Mouse (Mus musculus): ENCODE data around the gene Tex45. TPM values are rescaled to one million over a fixed set of nuclear protein-coding genes. Genes with fewer than 3 reads are reported as not detected.

Gene Tex45
- polyA plus RNA-seq, 1 experiment from 2014 or later: not detected

DNA sequence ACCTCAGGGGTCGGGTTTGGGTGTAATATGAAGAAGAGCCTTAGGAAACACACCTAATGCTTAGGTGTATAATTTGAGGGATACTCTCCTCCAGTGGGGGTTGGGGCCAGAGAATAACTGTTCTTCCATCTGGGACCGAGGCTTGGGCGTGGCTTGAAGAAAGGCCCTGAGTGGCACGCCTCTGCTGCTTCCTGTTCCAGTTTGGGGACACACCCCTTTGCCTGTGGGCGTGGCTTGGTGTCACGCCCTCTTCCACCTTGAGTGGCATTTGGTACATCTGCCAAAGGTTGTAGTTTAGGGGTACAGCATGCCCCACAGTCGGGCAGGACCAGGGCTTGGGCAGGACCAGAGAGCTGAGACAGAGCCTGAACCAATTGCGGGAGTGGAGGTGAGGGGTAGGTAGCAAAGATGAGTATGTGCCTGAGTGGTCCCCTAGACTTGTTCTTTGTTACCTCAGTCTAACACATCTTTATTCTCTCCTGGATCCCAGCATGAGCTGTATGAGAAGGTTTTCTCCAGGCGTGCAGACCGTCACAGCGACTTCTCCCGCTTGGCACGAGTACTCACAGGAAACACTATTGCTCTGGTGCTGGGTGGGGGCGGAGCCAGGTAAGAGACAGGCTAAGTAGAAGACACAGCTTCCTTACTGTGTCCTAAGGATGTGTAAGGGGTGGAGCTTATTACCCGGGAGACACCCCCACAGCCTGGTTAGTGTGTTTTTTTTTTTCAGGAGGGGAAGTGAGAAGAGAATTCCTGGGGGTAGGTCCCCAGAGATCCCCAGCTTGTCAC, 65.6 kb downstream of the Tex45 start:
- H3K4me1 ChIP-seq (ENCODE audit: control insufficient read depth, insufficient read depth, low read length): no peaks in the 10 kb centered on the region
- WGBS: 56% methylated on average over 15 of the region's 15 CpGs
- peaks cover 41% of the 10 kb centered on the region for H3K36me3 ChIP-seq (ENCODE audit: control insufficient read depth, insufficient read depth, low read length)
- H3K4me2 ChIP-seq (replicated peaks; ENCODE audit: low read depth, low read length): no peak overlapping the region
- no peaks in the 10 kb centered on the region for H3K27me3 ChIP-seq (ENCODE audit: control insufficient read depth, insufficient read depth, low read length)
- no peak overlapping the region for H3K9ac ChIP-seq (replicated peaks; ENCODE audit: low read depth, low read length)
- H3K9me3 ChIP-seq (ENCODE audit: control insufficient read depth, low read depth, low read length): no peaks in the 10 kb centered on the region
- no peak overlapping the region for H3K27ac ChIP-seq (ENCODE audit: low read length)
- no peak overlapping the region for H3K4me3 ChIP-seq (ENCODE audit: low read depth, low read length)
- ATAC-seq (ENCODE audit: insufficient number of reproducible peaks, insufficient read depth, low FRiP score, low read depth): no peak

Other genes with a start within 250 kb of the Tex45 start
- 40.8 and 44.5 TPM in 2 replicates for gene Insr, start 191.2 kb upstream of the Tex45 start, polyA plus RNA-seq (2014; fragmentation: Nextera tagmentation; extraction: Ambion mirVana)
- 0.27 and 0.39 TPM in 2 replicates for gene A430078G23Rik, start 117.4 kb upstream of the Tex45 start, polyA plus RNA-seq (2014; fragmentation: Nextera tagmentation; extraction: Ambion mirVana)
- gene Arhgef18, start 77.9 kb upstream of the Tex45 start, polyA plus RNA-seq (2014; fragmentation: Nextera tagmentation; extraction: Ambion mirVana): 9.6 and 13.2 TPM in 2 replicates
- 3.9 and 6.2 TPM in 2 replicates for gene Pex11g, start 3.2 kb upstream of the Tex45 start, polyA plus RNA-seq (2014; fragmentation: Nextera tagmentation; extraction: Ambion mirVana)
- 29.6 and 32.3 TPM in 2 replicates for gene Zfp358, start 22.3 kb downstream of the Tex45 start, polyA plus RNA-seq (2014; fragmentation: Nextera tagmentation; extraction: Ambion mirVana)
- gene Mcoln1, start 29.6 kb downstream of the Tex45 start, polyA plus RNA-seq (2014; fragmentation: Nextera tagmentation; extraction: Ambion mirVana): 34.3 and 39.0 TPM in 2 replicates
- gene Pnpla6, start 44.5 kb downstream of the Tex45 start, polyA plus RNA-seq (2014; fragmentation: Nextera tagmentation; extraction: Ambion mirVana): 24.6 and 27.2 TPM in 2 replicates
- 1.2 and 1.6 TPM in 2 replicates for gene C330021F23Rik, start 97.1 kb downstream of the Tex45 start, polyA plus RNA-seq (2014; fragmentation: Nextera tagmentation; extraction: Ambion mirVana)
- 14.9 and 15.3 TPM in 2 replicates for gene Camsap3, start 116.4 kb downstream of the Tex45 start, polyA plus RNA-seq (2014; fragmentation: Nextera tagmentation; extraction: Ambion mirVana)
- 49.7 and 53.9 TPM in 2 replicates for gene Xab2, start 150.5 kb downstream of the Tex45 start, polyA plus RNA-seq (2014; fragmentation: Nextera tagmentation; extraction: Ambion mirVana)
- 92.0 and 106 TPM in 2 replicates for gene Pet100, start 150.7 kb downstream of the Tex45 start, polyA plus RNA-seq (2014; fragmentation: Nextera tagmentation; extraction: Ambion mirVana)
- 0.56 TPM in 1 of 2 replicates, not detected in the other for gene Pcp2, start 154.7 kb downstream of the Tex45 start, polyA plus RNA-seq (2014; fragmentation: Nextera tagmentation; extraction: Ambion mirVana)
- 92.1 and 103 TPM in 2 replicates for gene Stxbp2, start 160.1 kb downstream of the Tex45 start, polyA plus RNA-seq (2014; fragmentation: Nextera tagmentation; extraction: Ambion mirVana)
- gene Retn, start 184.9 kb downstream of the Tex45 start, polyA plus RNA-seq (2014; fragmentation: Nextera tagmentation; extraction: Ambion mirVana): 0.31 TPM in 1 of 2 replicates, not detected in the other
- 0.27 and 0.62 TPM in 2 replicates for gene Mcemp1, start 194.9 kb downstream of the Tex45 start, polyA plus RNA-seq (2014; fragmentation: Nextera tagmentation; extraction: Ambion mirVana)
- gene Fcor, start 201.5 kb downstream of the Tex45 start, polyA plus RNA-seq (2014; fragmentation: Nextera tagmentation; extraction: Ambion mirVana): 15.2 and 19.4 TPM in 2 replicates
- gene Trappc5, start 205.4 kb downstream of the Tex45 start, polyA plus RNA-seq (2014; fragmentation: Nextera tagmentation; extraction: Ambion mirVana): 27.5 and 30.6 TPM in 2 replicates
- not detected in 2 replicates for gene Fcer2a, start 223.3 kb downstream of the Tex45 start, polyA plus RNA-seq (2014; fragmentation: Nextera tagmentation; extraction: Ambion mirVana)
- not detected in 2 replicates for gene Clec4g, start 249.8 kb downstream of the Tex45 start, polyA plus RNA-seq (2014; fragmentation: Nextera tagmentation; extraction: Ambion mirVana)